Mouse (Mus musculus): ENCODE measurements around the gene Cav1.

DNA sequence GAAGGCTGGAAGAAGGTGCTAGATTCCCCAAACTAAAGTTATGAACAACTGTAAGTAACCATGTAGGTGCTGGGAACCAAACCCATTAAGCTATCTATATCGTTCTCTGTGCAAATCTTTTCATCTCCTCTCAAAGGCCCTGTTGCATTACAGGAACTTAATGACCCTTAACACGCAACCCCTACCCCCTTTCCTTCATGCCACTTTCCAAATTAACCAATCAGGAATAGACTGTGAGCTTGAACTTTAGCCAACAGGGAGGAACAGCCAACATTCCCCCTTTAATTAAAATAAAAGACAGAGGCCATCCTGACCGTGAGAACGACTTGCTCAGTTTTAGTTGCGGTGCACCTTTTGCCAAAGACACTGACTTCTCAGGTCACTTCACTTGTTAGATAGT is 11.0 kb upstream of the Cav1 start:
- TF ChIP-seq CTCF (IDR thresholded peaks at IDR 0.05; ENCODE audit: extremely low read depth, insufficient read depth, insufficient read length, insufficient replicate concordance) (no peak), POLR2A (IDR thresholded peaks at IDR 0.05; ENCODE audit: low read depth, low read length) (no peak)

All from spleen, adult 2 months (tissue).